Mouse (Mus musculus) neural tube, embryonic 13.5 days (tissue): ENCODE measurements around the gene Trim50. TPM values are rescaled to one million over a fixed set of nuclear protein-coding genes. Genes with fewer than 3 reads are reported as not detected.
A peak's percentile ranks its signal among the peaks of the same experiment; 100 is the strongest.

Experiments
- ATAC-seq: fragments of 200-750 bp; cut with Nextera tagmentation; 2 replicates; pipeline ENCODE4 v1.8.0; 2017; ENCODE audit warnings: low read depth, mild to moderate bottlenecking, moderate TSS enrichment, moderate library complexity
- H3K27ac ChIP-seq: fragments of 300-500 bp; sonication (generic); replicated peaks from 2 replicates; pipeline ENCODE4 v1.5.1; 2015; ENCODE audit warnings: moderate library complexity, mild to moderate bottlenecking, inconsistent platforms
- H3K27me3 ChIP-seq: fragments of 300-500 bp; sonication (generic); 2 replicates; pipeline ENCODE4 v1.6.1; 2015; ENCODE audit warnings: mild to moderate bottlenecking, inconsistent platforms
- H3K36me3 ChIP-seq: fragments of 300-500 bp; sonication (generic); 2 replicates; pipeline ENCODE4 v1.6.1; 2015; ENCODE audit warnings: mild to moderate bottlenecking, inconsistent platforms
- H3K4me1 ChIP-seq: fragments of 300-500 bp; sonication (generic); replicated peaks from 2 replicates; pipeline ENCODE4 v1.6.1; 2015; ENCODE audit warnings: inconsistent platforms
- H3K4me2 ChIP-seq: fragments of 300-500 bp; sonication (generic); 2 replicates; pipeline ENCODE4 v1.6.1; 2015; ENCODE audit warnings: inconsistent platforms, mild to moderate bottlenecking, moderate library complexity
- H3K4me3 ChIP-seq: fragments of 300-500 bp; sonication (generic); 2 replicates; pipeline ENCODE4 v1.5.1; 2015; ENCODE audit warnings: mild to moderate bottlenecking, inconsistent platforms
- H3K9ac ChIP-seq: fragments of 300-500 bp; sonication (generic); 2 replicates; pipeline ENCODE4 v1.6.1; 2015; ENCODE audit warnings: moderate library complexity, mild to moderate bottlenecking, inconsistent platforms
- H3K9me3 ChIP-seq: fragments of 300-500 bp; sonication (generic); 2 replicates; pipeline ENCODE4 v1.6.1; 2016; ENCODE audit warnings: inconsistent platforms
- WGBS: fragments of 180-500 bp; shearing (Covaris S2); methylation state at CpG from one replicate; pipeline ENCODE4 v1.1.7; 2015; 5-methylcytosine and 5-hydroxymethylcytosine counted together
- polyA plus RNA-seq: library from polyadenylated mRNA; unstranded; fragments of >200 nt; fragmentation: Nextera tagmentation; extraction: Ambion mirVana; gene quantifications from 2 replicates; pipeline ENCODE4 v1.2.1, GENCODE M21; 2015

Trim50 gene
- polyA plus RNA-seq, 1 experiment from 2014 or later, result not detected

GRCm38 (mm10) chr5:135369787-135370654 is 16.9 kb downstream of the Trim50 start, which contains the start of gene Nsun5:
Gene Nsun5 (plus strand): TSS chr5:135369953.
- Histone ChIP-seq H3K27me3 (no peaks in the 10 kb centered on the region), H3K36me3 (peaks cover 39% of the 10 kb centered on the region), H3K4me2 (peak within 1 kb of the TSS; percentile 93), H3K4me1 (peaks cover 21% of the 10 kb centered on the region), H3K27ac (peak within 1 kb of the TSS; percentile 73), H3K9me3 (no peaks in the 10 kb centered on the region), H3K9ac (peak within 1 kb of the TSS; percentile 90), H3K4me3 (peak within 1 kb of the TSS; percentile 95)
- peak; percentile 70 for ATAC-seq
- whole genome bisulfite sequencing, result under 1% methylated on average over 62 of the region's 64 CpGs

GRCm38 (mm10) chr5:135371195-135371594 is 18.1 kb downstream of the Trim50 start:
- H3K9me3 ChIP-seq, result no peaks in the 10 kb centered on the region
- H3K27me3 ChIP-seq, result no peaks in the 10 kb centered on the region
- no peak overlapping the region for H3K27ac ChIP-seq
- H3K4me3 ChIP-seq, result 0 out of 2 replicates have a peak overlapping the region, but pooled peaks have one; percentile 95
- peaks cover 21% of the 10 kb centered on the region for H3K4me1 ChIP-seq
- H3K4me2 ChIP-seq, result 0 out of 2 replicates have a peak overlapping the region, but pooled peaks have one; percentile 93
- H3K9ac ChIP-seq, result no peak overlapping the region
- WGBS, result 95% methylated on average over 13 of the region's 13 CpGs
- ATAC-seq, result no peak
- H3K36me3 ChIP-seq, result peaks cover 51% of the 10 kb centered on the region

- Histone ChIP-seq H3K9me3 (no peaks in the 10 kb centered on the region), H3K4me2 (no peak overlapping the region), H3K27ac (no peak overlapping the region), H3K9ac (no peak overlapping the region), H3K4me1 (peaks cover 21% of the 10 kb centered on the region), H3K4me3 (no peak overlapping the region), H3K27me3 (no peaks in the 10 kb centered on the region), H3K36me3 (peaks cover 75% of the 10 kb centered on the region)
- no peak for ATAC-seq
- WGBS, result 98% methylated on average over 5 of the region's 5 CpGs
Measured at GRCm38 (mm10) chr5:135373601-135374000, 20.5 kb downstream of the Trim50 start.

- Histone ChIP-seq H3K9ac (no peak overlapping the region), H3K36me3 (peaks cover 90% of the 10 kb centered on the region), H3K27me3 (no peaks in the 10 kb centered on the region), H3K4me2 (no peak overlapping the region), H3K9me3 (no peaks in the 10 kb centered on the region), H3K27ac (no peak overlapping the region), H3K4me1 (peaks cover 12% of the 10 kb centered on the region), H3K4me3 (no peak overlapping the region)
- 86% methylated on average over 8 of the region's 8 CpGs for WGBS
- no peak for ATAC-seq
Measured at GRCm38 (mm10) chr5:135375167-135375566, 22.1 kb downstream of the Trim50 start.

GRCm38 (mm10) chr5:135376341-135376740 is 23.2 kb downstream of the Trim50 start:
- no peak overlapping the region for H3K4me2 ChIP-seq
- H3K27ac ChIP-seq, result no peak overlapping the region
- 62% methylated on average over 2 of the region's 2 CpGs for WGBS
- no peaks in the 10 kb centered on the region for H3K9me3 ChIP-seq
- no peak overlapping the region for H3K9ac ChIP-seq
- peaks cover under 1% of the 10 kb centered on the region for H3K4me1 ChIP-seq
- ATAC-seq, result no peak
- no peaks in the 10 kb centered on the region for H3K27me3 ChIP-seq
- no peak overlapping the region for H3K4me3 ChIP-seq
- peaks cover 100% of the 10 kb centered on the region for H3K36me3 ChIP-seq

GRCm38 (mm10) chr5:135380681-135381080 is 27.6 kb downstream of the Trim50 start:
- 97% methylated on average over 4 of the region's 4 CpGs for WGBS
- H3K27ac ChIP-seq, result no peak overlapping the region
- no peaks in the 10 kb centered on the region for H3K27me3 ChIP-seq
- no peaks in the 10 kb centered on the region for H3K4me1 ChIP-seq
- H3K4me3 ChIP-seq, result no peak overlapping the region
- H3K36me3 ChIP-seq, result peaks cover 100% of the 10 kb centered on the region
- ATAC-seq, result no peak
- no peaks in the 10 kb centered on the region for H3K9me3 ChIP-seq
- H3K4me2 ChIP-seq, result no peak overlapping the region
- no peak overlapping the region for H3K9ac ChIP-seq

- no peak overlapping the region for H3K4me2 ChIP-seq
- no peak for ATAC-seq
- H3K9ac ChIP-seq, result no peak overlapping the region
- WGBS, result 97% methylated on average over 10 of the region's 10 CpGs
- peaks cover 99% of the 10 kb centered on the region for H3K36me3 ChIP-seq
- H3K4me3 ChIP-seq, result no peak overlapping the region
- H3K4me1 ChIP-seq, result no peaks in the 10 kb centered on the region
- no peaks in the 10 kb centered on the region for H3K27me3 ChIP-seq
- H3K27ac ChIP-seq, result no peak overlapping the region
- no peaks in the 10 kb centered on the region for H3K9me3 ChIP-seq
Measured at GRCm38 (mm10) chr5:135381356-135381925, 28.3 kb downstream of the Trim50 start.

GRCm38 (mm10) chr5:135382746-135383145 is 29.7 kb downstream of the Trim50 start:
- peaks cover 99% of the 10 kb centered on the region for H3K36me3 ChIP-seq
- no peak for ATAC-seq
- H3K27ac ChIP-seq, result no peak overlapping the region
- 92% methylated on average over 7 of the region's 7 CpGs for WGBS
- no peaks in the 10 kb centered on the region for H3K4me1 ChIP-seq
- H3K9me3 ChIP-seq, result no peaks in the 10 kb centered on the region
- no peak overlapping the region for H3K4me2 ChIP-seq
- H3K9ac ChIP-seq, result no peak overlapping the region
- H3K4me3 ChIP-seq, result no peak overlapping the region
- no peaks in the 10 kb centered on the region for H3K27me3 ChIP-seq

- Histone ChIP-seq H3K4me2 (no peak overlapping the region), H3K9ac (no peak overlapping the region), H3K27me3 (no peaks in the 10 kb centered on the region), H3K27ac (no peak overlapping the region), H3K36me3 (peaks cover 99% of the 10 kb centered on the region), H3K4me1 (no peaks in the 10 kb centered on the region), H3K9me3 (no peaks in the 10 kb centered on the region), H3K4me3 (no peak overlapping the region)
- ATAC-seq, result no peak
- 90% methylated on average over 10 of the region's 10 CpGs for WGBS
Measured at GRCm38 (mm10) chr5:135383771-135384170, 30.7 kb downstream of the Trim50 start.

GRCm38 (mm10) chr5:135394004-135394823 is 41.1 kb downstream of the Trim50 start, which contains the start of gene Pom121:
Gene Pom121 (minus strand): TSS chr5:135394546.
- Histone ChIP-seq H3K36me3 (peaks cover 31% of the 10 kb centered on the region), H3K27me3 (no peaks in the 10 kb centered on the region), H3K4me3 (peak within 1 kb of the TSS; percentile 99), H3K9ac (peak within 1 kb of the TSS; percentile 98), H3K9me3 (no peaks in the 10 kb centered on the region), H3K4me2 (peak within 1 kb of the TSS; percentile 92), H3K27ac (peak within 1 kb of the TSS; percentile 84), H3K4me1 (peaks cover 24% of the 10 kb centered on the region)
- ATAC-seq, result peak; percentile 88
- under 1% methylated on average over 108 of the region's 110 CpGs for WGBS

- peaks cover 15% of the 10 kb centered on the region for H3K36me3 ChIP-seq
- no peak overlapping the region for H3K27ac ChIP-seq
- no peak overlapping the region for H3K4me2 ChIP-seq
- ATAC-seq, result no peak
- H3K4me1 ChIP-seq, result peaks cover 24% of the 10 kb centered on the region
- WGBS, result 51% methylated on average over 5 of the region's 5 CpGs
- H3K9ac ChIP-seq, result no peak overlapping the region
- no peaks in the 10 kb centered on the region for H3K9me3 ChIP-seq
- no peaks in the 10 kb centered on the region for H3K27me3 ChIP-seq
- no peak overlapping the region for H3K4me3 ChIP-seq
Measured at GRCm38 (mm10) chr5:135395826-135396225, 42.7 kb downstream of the Trim50 start.

- no peak overlapping the region for H3K4me2 ChIP-seq
- ATAC-seq, result no peak
- H3K36me3 ChIP-seq, result no peaks in the 10 kb centered on the region
- peaks cover 5% of the 10 kb centered on the region for H3K4me1 ChIP-seq
- no peak overlapping the region for H3K4me3 ChIP-seq
- WGBS, result 70% methylated on average over 6 of the region's 6 CpGs
- no peaks in the 10 kb centered on the region for H3K27me3 ChIP-seq
- no peak overlapping the region for H3K27ac ChIP-seq
- 0 out of 2 replicates have a peak, but pooled peaks cover 3% of the 10 kb centered on the region for H3K9me3 ChIP-seq
- no peak overlapping the region for H3K9ac ChIP-seq
Measured at GRCm38 (mm10) chr5:135399382-135399781, 46.3 kb downstream of the Trim50 start.
